Mouse (Mus musculus) lung, adult 2 months (tissue): ENCODE results near the gene Cdc42ep5. TPM values are rescaled to one million over a fixed set of nuclear protein-coding genes. Genes with fewer than 3 reads are reported as not detected.

Experiments
- DNase-seq: peaks from one replicate; pipeline ENCODE4 v3.0.0; 2022
- H3K4me1 ChIP-seq: fragments of 200-500 bp; 2 replicates; pipeline ENCODE4 v1.6.1; 2011; ENCODE audit warnings: low read length; ENCODE audit not compliant: control insufficient read depth, insufficient read depth
- H3K4me3 ChIP-seq: fragments of 200-500 bp; replicated peaks from 2 replicates; pipeline ENCODE3; 2011; ENCODE audit warnings: low read depth, mild to moderate bottlenecking, control low read depth, low read length; ENCODE audit errors: extremely low read depth
- CTCF ChIP-seq: fragments of 200-500 bp; IDR thresholded peaks from 2 replicates; pipeline ENCODE4 v1.5.1; 2011; ENCODE audit warnings: mild to moderate bottlenecking, low read length, control low read depth; ENCODE audit not compliant: insufficient read depth
- POLR2A ChIP-seq: fragments of 200-500 bp; IDR thresholded peaks from 2 replicates; pipeline ENCODE4 v1.6.1; 2011; ENCODE audit warnings: low read depth, mild to moderate bottlenecking, control low read depth, low read length, borderline replicate concordance; ENCODE audit errors: extremely low read depth
- WGBS: fragments of 180-500 bp; shearing (Covaris S2); methylation state at CpG from one replicate; pipeline ENCODE4 v1.1.7; 2018; 5-methylcytosine and 5-hydroxymethylcytosine counted together
- polyA plus RNA-seq: library from polyadenylated mRNA; depleted of rRNA; stranded (reverse); fragments of >200 nt; gene quantifications from 2 replicates; pipeline ENCODE4 v1.2.3, GENCODE M21; 2012

Gene Cdc42ep5
- polyA plus RNA-seq, 1 experiment, result 51.8 TPM

GRCm38 (mm10) chr7:4138671-4139070 is 26.0 kb downstream of the Cdc42ep5 start:
- H3K4me1 ChIP-seq, result peaks cover 9% of the 10 kb centered on the region; the same call in 1 of the 2 replicates
- WGBS, result 84% methylated on average over 7 of the region's 7 CpGs
- no peak for DNase-seq

GRCm38 (mm10) chr7:4138181-4138580 is 26.5 kb downstream of the Cdc42ep5 start:
- 61% methylated on average over 2 of the region's 2 CpGs for WGBS
- no peak overlapping the region for H3K4me3 ChIP-seq
- DNase-seq, result no peak
- peaks cover 9% of the 10 kb centered on the region; the same call in 1 of the 2 replicates for H3K4me1 ChIP-seq
- no peak for TF ChIP-seq POLR2A
- TF ChIP-seq CTCF, result no peak

More at GRCm38 (mm10) chr7:4138671-4139070, 26.0 kb downstream of the Cdc42ep5 start:
- no peak for TF ChIP-seq POLR2A
- no peak overlapping the region for H3K4me3 ChIP-seq

GRCm38 (mm10) chr7:4137746-4138145 is 26.9 kb downstream of the Cdc42ep5 start:
- 38% methylated on average over 3 of the region's 3 CpGs for WGBS
- no peak for DNase-seq
- peaks cover 9% of the 10 kb centered on the region; the same call in 1 of the 2 replicates for H3K4me1 ChIP-seq
- TF ChIP-seq CTCF (no peak), POLR2A (no peak)
- H3K4me3 ChIP-seq, result peak overlapping the region; percentile 86

GRCm38 (mm10) chr7:4136771-4137531 is 27.7 kb downstream of the Cdc42ep5 start, which contains the start of gene Leng8:
Leng8 (plus strand) TSS chr7:4137039.
- TF ChIP-seq POLR2A (peak; percentile 94), CTCF (no peak)
- WGBS, result under 1% methylated on average over 78 of the region's 78 CpGs
- DNase-seq, result peak; percentile 99
- H3K4me3 ChIP-seq, result peak within 1 kb of the TSS; percentile 86
- peaks cover 9% of the 10 kb centered on the region; the same call in 1 of the 2 replicates for H3K4me1 ChIP-seq

GRCm38 (mm10) chr7:4136404-4136770 is 28.3 kb downstream of the Cdc42ep5 start:
- peak overlapping the region; percentile 68 for H3K4me3 ChIP-seq
- WGBS, result under 1% methylated on average over 16 of the region's 16 CpGs
- no peak for DNase-seq
- peaks cover 9% of the 10 kb centered on the region; the same call in 1 of the 2 replicates for H3K4me1 ChIP-seq
- TF ChIP-seq CTCF (no peak), POLR2A (no peak)

- no peak for TF ChIP-seq CTCF
- no peak for TF ChIP-seq POLR2A
- 80% methylated on average over 5 of the region's 5 CpGs for WGBS
- DNase-seq, result no peak
- H3K4me1 ChIP-seq, result peaks cover 9% of the 10 kb centered on the region; the same call in 1 of the 2 replicates
- H3K4me3 ChIP-seq, result no peak overlapping the region
Measured at GRCm38 (mm10) chr7:4134911-4135310, 29.7 kb downstream of the Cdc42ep5 start.

GRCm38 (mm10) chr7:4132998-4133397 is 31.7 kb downstream of the Cdc42ep5 start:
- Histone ChIP-seq H3K4me1 (peaks cover 2% of the 10 kb centered on the region; the same call in 1 of the 2 replicates), H3K4me3 (no peak overlapping the region)
- 78% methylated on average over 7 of the region's 7 CpGs for WGBS
- DNase-seq, result no peak
- no peak for TF ChIP-seq CTCF

- Histone ChIP-seq H3K4me3 (no peak overlapping the region), H3K4me1 (no peaks in the 10 kb centered on the region)
- DNase-seq, result no peak
- TF ChIP-seq POLR2A, result no peak
- no peak for TF ChIP-seq CTCF
- 85% methylated on average over 3 of the region's 3 CpGs for WGBS
Measured at GRCm38 (mm10) chr7:4132581-4132980, 32.1 kb downstream of the Cdc42ep5 start.

- DNase-seq, result no peak
- 87% methylated on average over 8 of the region's 8 CpGs for WGBS
- H3K4me1 ChIP-seq, result no peaks in the 10 kb centered on the region
- no peak for TF ChIP-seq CTCF
- no peak overlapping the region for H3K4me3 ChIP-seq
Measured at GRCm38 (mm10) chr7:4131964-4132363, 32.7 kb downstream of the Cdc42ep5 start.

GRCm38 (mm10) chr7:4130686-4131452 is 33.8 kb downstream of the Cdc42ep5 start:
- 31% methylated on average over 13 of the region's 13 CpGs for WGBS
- H3K4me1 ChIP-seq, result no peaks in the 10 kb centered on the region
- no peak overlapping the region for H3K4me3 ChIP-seq
- peak; percentile 77 for DNase-seq
- TF ChIP-seq CTCF, result peak; percentile 97
- TF ChIP-seq POLR2A, result no peak
